8 mouse cellular contexts compared by ENCODE assay signal in the genomic region with DNA sequence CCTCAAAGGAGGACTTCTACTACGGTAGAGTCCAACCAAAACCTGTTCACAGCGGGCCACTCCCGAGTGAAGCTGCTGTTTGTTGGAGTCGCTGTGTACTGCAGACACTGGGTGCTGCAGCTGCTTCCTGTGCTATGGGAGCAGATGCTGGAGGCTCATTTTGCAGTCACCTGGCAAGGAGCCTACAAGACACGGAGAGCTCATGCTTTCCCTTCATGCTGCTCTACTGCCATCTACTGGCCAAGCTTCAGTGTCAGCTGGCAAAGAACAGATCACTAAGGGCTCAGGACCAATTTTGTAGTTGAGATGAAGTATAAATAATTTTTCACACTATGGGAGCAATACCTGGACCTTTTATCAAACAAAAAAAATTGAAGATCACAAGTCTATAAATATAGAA. TPM values are rescaled to one million over a fixed set of nuclear protein-coding genes. Genes with fewer than 3 reads are reported as not detected.
DNase-seq lines count a peak whose midpoint lies in the region; ATAC-seq and TF ChIP-seq lines count a peak whose summit lies in the region.
"Not testable (repeated sequence)": the region's sequence is repeated elsewhere in the genome, so short reads cannot be mapped to it uniquely, and the experiment has no call there.

No protein-coding gene starts in this region.

- CTCF ChIA-PET in Patski (lab: Charles Lee), result interaction anchor here (0.7 to 2.7 kb wide), 5 partner anchors 9 to 40 kb away, joined by 3 to 23 read pairs (median 3); partner anchors contain the start of gene Trim26

- ATAC-seq in Patski, result peak; percentile 82
- peak; percentile 87 for ATAC-seq in hindbrain, postnatal 0 days

- peaks cover 23% of the 10 kb centered on the region for H3K27me3 ChIP-seq in Patski
- not testable (repeated sequence) for H3K27me3 ChIP-seq in hindbrain, postnatal 0 days (ENCODE audit: insufficient read depth, low read length)

- H3K27ac ChIP-seq in hindbrain, postnatal 0 days, result not testable (repeated sequence)

- H3K4me1 ChIP-seq in hindbrain, postnatal 0 days (ENCODE audit: insufficient read depth, low read length), result not testable (repeated sequence)

- in situ Hi-C loops in Patski (cut with MboI; ENCODE audit: low pct_unique_long_range_greater_than_20kb), result not testable (repeated sequence)

- H3K36me3 ChIP-seq in hindbrain, postnatal 0 days (ENCODE audit: insufficient read depth, low read length), result not testable (repeated sequence)

- not testable (repeated sequence) for H3K9me3 ChIP-seq in hindbrain, postnatal 0 days (ENCODE audit: low read length)

- not testable (repeated sequence) for H3K9ac ChIP-seq in hindbrain, postnatal 0 days (replicated peaks; ENCODE audit: low read length)

- DNase-seq in Patski (ENCODE audit: low read depth, low spot score), result not testable (repeated sequence)
- DNase-seq in cerebellum, postnatal 4 days (ENCODE audit: low spot score in 2 of 2), result peak; percentile 74 to 86
- DNase-seq in gastrocnemius, adult 18-20 months (ENCODE audit: low spot score), result peak; percentile 96
- DNase-seq in hindbrain, postnatal 0 days (ENCODE audit: low spot score), result peak; percentile 97
- DNase-seq in left cerebral cortex, adult 11 months (ENCODE audit: low spot score), result peak; percentile 84
- DNase-seq in lung, postnatal 14 days, result peak; percentile 92
- DNase-seq in retina, postnatal 1 day, result peak; percentile 86
- peak; percentile 82 for DNase-seq in thymus, postnatal 25 days

- 12% methylated on average over 5 of the region's 5 CpGs for WGBS in hindbrain, postnatal 0 days

- not testable (repeated sequence) for H3K4me3 ChIP-seq in hindbrain, postnatal 0 days (ENCODE audit: low read length)

- peak overlapping the region; percentile 38 for H3K4me2 ChIP-seq in hindbrain, postnatal 0 days (ENCODE audit: low read depth, low read length)

- TF ChIP-seq CTCF in Patski (IDR thresholded peaks at IDR 0.05), result peak; percentile 64
- peak; percentile 86 for TF ChIP-seq CTCF in hindbrain, postnatal 0 days (IDR thresholded peaks at IDR 0.05; ENCODE audit: low read depth)

- POLR2A ChIA-PET in Patski (lab: Charles Lee), result interaction anchor here (0.6 kb wide), 1 partner anchor 156 kb away, joined by 5 read pairs; no protein-coding TSS in a partner anchor

RNA-seq across cellular contexts. Expression of gene Trim26, which starts 10.9 kb away (rescaled TPM):
- polyA plus RNA-seq in Patski (2021), result 38.9 TPM
- 10 to 100 TPM; 18.4 to 18.7 TPM for total RNA-seq in gastrocnemius, adult 18-20 months (2021)
- total RNA-seq in hindbrain, postnatal 0 days (2014; rRNA removed), result 21.6 and 27.9 TPM in 2 replicates
- 46.7 and 50.6 TPM in 2 replicates for polyA plus RNA-seq in hindbrain, postnatal 0 days (2015; fragmentation: Nextera tagmentation; extraction: Ambion mirVana)

RNA-seq across cellular contexts. Expression of gene H2-M10.6, which starts 14.0 kb away (rescaled TPM):
- not detected for polyA plus RNA-seq in Patski (2021)
- total RNA-seq in gastrocnemius, adult 18-20 months (2021), result not detected
- total RNA-seq in hindbrain, postnatal 0 days (2014; rRNA removed), result not detected in 2 replicates
- polyA plus RNA-seq in hindbrain, postnatal 0 days (2015; fragmentation: Nextera tagmentation; extraction: Ambion mirVana), result not detected in 2 replicates

RNA-seq across cellular contexts. Expression of gene Trim15, which starts 41.0 kb away (rescaled TPM):
- 0.31 TPM for polyA plus RNA-seq in Patski (2021)
- total RNA-seq in gastrocnemius, adult 18-20 months (2021), result not detected
- 0.47 TPM in 1 of 2 replicates, not detected in the other for total RNA-seq in hindbrain, postnatal 0 days (2014; rRNA removed)
- polyA plus RNA-seq in hindbrain, postnatal 0 days (2015; fragmentation: Nextera tagmentation; extraction: Ambion mirVana), result 0.40 and 0.66 TPM in 2 replicates

RNA-seq across cellular contexts. Expression of gene Trim10, which starts 43.4 kb away (rescaled TPM):
- 0.04 TPM for polyA plus RNA-seq in Patski (2021)
- not detected for total RNA-seq in gastrocnemius, adult 18-20 months (2021)
- 0.11 TPM in 1 of 2 replicates, not detected in the other for total RNA-seq in hindbrain, postnatal 0 days (2014; rRNA removed)
- polyA plus RNA-seq in hindbrain, postnatal 0 days (2015; fragmentation: Nextera tagmentation; extraction: Ambion mirVana), result 0.19 and 0.23 TPM in 2 replicates

RNA-seq across cellular contexts. Expression of gene H2-M10.5, which starts 53.3 kb away (rescaled TPM):
- polyA plus RNA-seq in Patski (2021), result not detected
- not detected for total RNA-seq in gastrocnemius, adult 18-20 months (2021)
- total RNA-seq in hindbrain, postnatal 0 days (2014; rRNA removed), result not detected in 2 replicates
- not detected in 2 replicates for polyA plus RNA-seq in hindbrain, postnatal 0 days (2015; fragmentation: Nextera tagmentation; extraction: Ambion mirVana)
